Mouse (Mus musculus): ENCODE measurements around the gene Zfp804b.
"Not testable (repeated sequence)": the region's sequence is repeated elsewhere in the genome, so short reads cannot be mapped to it uniquely, and the experiment has no call there.

The Zfp804b gene

GRCm38 (mm10) chr5:7344145-7345010, at the start of gene Zfp804b:
Zfp804b (minus strand) TSS chr5:7344756.
- no peak for DNase-seq (ENCODE audit: low read depth)

- not testable (repeated sequence) for DNase-seq (ENCODE audit: low read depth)
Observed at GRCm38 (mm10) chr5:7364616-7365015, 20.1 kb upstream of the Zfp804b start.

- DNase-seq (ENCODE audit: low read depth): no peak
Observed at GRCm38 (mm10) chr5:7345011-7345389, 444 bp upstream of the Zfp804b start.

GRCm38 (mm10) chr5:7325594-7325993, 19.0 kb downstream of the Zfp804b start:
- DNase-seq (ENCODE audit: low read depth): no peak

- DNase-seq (ENCODE audit: low read depth): no peak
Observed at GRCm38 (mm10) chr5:7303819-7304218, 40.7 kb downstream of the Zfp804b start, which contains the start of gene Tex47. Tex47 (plus strand) TSS chr5:7304119.

- no peak for DNase-seq (ENCODE audit: low read depth)
Observed at GRCm38 (mm10) chr5:7302969-7303368, 41.6 kb downstream of the Zfp804b start.

GRCm38 (mm10) chr5:7284336-7284735, 60.2 kb downstream of the Zfp804b start:
- DNase-seq (ENCODE audit: low read depth): no peak

GRCm38 (mm10) chr5:7276659-7277455, 67.7 kb downstream of the Zfp804b start:
- no peak for DNase-seq (ENCODE audit: low read depth)

GRCm38 (mm10) chr5:7177589-7177988, 167.0 kb downstream of the Zfp804b start:
- no peak for DNase-seq (ENCODE audit: low read depth)

- DNase-seq (ENCODE audit: low read depth): no peak
Observed at GRCm38 (mm10) chr5:7139658-7140057, 204.9 kb downstream of the Zfp804b start.

- no peak for DNase-seq (ENCODE audit: low read depth)
Observed at GRCm38 (mm10) chr5:7102387-7102786, 242.2 kb downstream of the Zfp804b start.

- DNase-seq (ENCODE audit: low read depth): no peak
Observed at GRCm38 (mm10) chr5:7073936-7074631, 270.5 kb downstream of the Zfp804b start.

- no peak for DNase-seq (ENCODE audit: low read depth)
Observed at GRCm38 (mm10) chr5:7007468-7007867, 337.1 kb downstream of the Zfp804b start.

GRCm38 (mm10) chr5:6983993-6984392, 360.6 kb downstream of the Zfp804b start:
- no peak for DNase-seq (ENCODE audit: low read depth)

- DNase-seq (ENCODE audit: low read depth): no peak
Observed at GRCm38 (mm10) chr5:6934837-6935236, 409.7 kb downstream of the Zfp804b start.

- DNase-seq (ENCODE audit: low read depth): no peak
Observed at GRCm38 (mm10) chr5:6911290-6911689, 433.3 kb downstream of the Zfp804b start.

- DNase-seq (ENCODE audit: low read depth): no peak
Observed at GRCm38 (mm10) chr5:6881396-6881795, 463.2 kb downstream of the Zfp804b start.

- DNase-seq (ENCODE audit: low read depth): no peak
Observed at GRCm38 (mm10) chr5:6871566-6871965, 473.0 kb downstream of the Zfp804b start.

- no peak for DNase-seq (ENCODE audit: low read depth)
Observed at GRCm38 (mm10) chr5:6870970-6871369, 473.6 kb downstream of the Zfp804b start.

GRCm38 (mm10) chr5:6795396-6795795, 549.2 kb downstream of the Zfp804b start:
- DNase-seq (ENCODE audit: low read depth): no peak

- no peak for DNase-seq (ENCODE audit: low read depth)
Observed at GRCm38 (mm10) chr5:6769357-6769892, 575.1 kb downstream of the Zfp804b start.
